Mouse (Mus musculus): ENCODE results near the gene Gfod2.

The Gfod2 gene

DNA sequence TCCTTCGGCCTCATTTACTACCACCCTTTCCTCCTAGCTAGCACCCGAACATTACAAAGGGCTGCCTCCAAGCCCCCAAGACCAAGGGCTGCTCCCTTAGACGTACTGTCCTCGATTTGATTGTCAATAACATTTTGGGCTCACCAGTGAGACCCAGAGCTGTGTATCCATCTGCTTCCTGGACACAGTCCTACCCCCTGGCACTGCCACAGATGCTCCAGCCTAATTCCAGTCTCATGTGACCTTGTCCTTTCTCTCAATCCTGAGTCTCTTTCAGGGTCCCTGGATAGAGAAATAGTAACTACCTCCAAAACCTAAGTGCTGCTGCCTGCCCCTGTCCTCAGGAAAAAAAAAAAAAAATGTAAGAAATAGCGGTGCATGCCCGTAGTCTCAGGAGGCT lies 53.5 kb downstream of the Gfod2 start:
- no peak for DNase-seq (ENCODE audit: extremely low read depth, low read depth, low spot score)

DNA sequence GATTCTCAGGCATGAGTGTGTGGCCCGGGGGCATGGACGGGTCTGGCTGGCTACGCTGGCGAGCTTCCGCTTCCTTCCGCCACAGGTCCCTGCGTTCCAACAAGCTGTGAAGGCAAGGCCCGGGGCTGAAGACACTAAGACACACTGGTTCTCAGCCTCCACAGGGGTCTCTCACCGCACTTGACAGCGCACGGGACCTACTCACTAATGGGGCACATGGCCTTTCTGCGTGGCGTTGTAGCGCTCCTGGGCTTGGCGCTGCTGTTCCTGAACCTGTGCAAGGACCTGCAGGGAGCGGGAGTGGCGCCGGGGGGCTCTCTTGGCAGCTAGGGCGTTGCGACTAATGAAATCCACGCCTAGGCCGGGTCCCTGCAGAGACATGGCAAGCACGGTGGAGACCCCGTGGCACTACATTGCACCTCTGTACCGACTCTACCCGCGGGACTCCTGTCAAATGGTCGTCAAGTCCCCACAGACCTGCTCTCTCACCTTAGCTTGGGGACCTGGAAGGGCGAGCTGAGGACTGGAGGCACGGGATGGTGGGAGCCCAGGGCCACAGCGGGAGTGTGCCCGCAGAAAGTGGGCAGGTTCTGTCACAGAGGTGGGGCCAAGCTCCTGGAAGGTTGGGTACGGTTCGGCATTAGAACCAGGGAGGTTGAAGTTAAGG lies 54.2 kb downstream of the Gfod2 start:
- DNase-seq (ENCODE audit: extremely low read depth, low read depth, low spot score), result no peak

DNA sequence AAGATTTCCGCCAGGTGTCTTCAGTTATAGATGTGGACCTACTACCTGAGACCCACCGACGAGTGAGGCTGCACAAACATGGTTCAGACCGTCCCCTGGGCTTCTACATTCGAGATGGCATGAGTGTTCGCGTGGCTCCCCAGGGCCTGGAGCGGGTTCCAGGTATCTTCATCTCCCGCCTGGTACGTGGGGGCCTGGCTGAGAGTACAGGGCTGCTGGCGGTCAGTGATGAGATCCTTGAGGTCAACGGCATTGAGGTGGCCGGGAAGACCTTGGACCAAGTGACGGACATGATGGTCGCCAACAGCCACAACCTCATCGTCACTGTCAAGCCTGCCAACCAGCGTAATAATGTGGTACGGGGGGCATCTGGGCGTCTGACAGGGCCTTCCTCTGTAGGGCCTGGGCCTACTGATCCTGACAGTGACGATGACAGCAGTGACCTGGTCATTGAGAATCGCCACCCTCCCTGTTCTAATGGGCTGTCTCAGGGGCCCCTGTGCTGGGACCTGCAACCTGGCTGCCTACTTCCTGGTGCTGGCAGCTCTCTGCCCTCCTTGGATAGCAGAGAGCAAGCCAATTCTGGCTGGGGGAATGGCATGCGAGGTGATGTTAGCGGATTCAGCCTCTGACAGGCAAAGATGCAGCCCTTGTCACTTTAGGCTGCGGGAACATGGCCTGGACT lies 55.6 kb downstream of the Gfod2 start:
- DNase-seq (ENCODE audit: extremely low read depth, low read depth, low spot score), result no peak

DNA sequence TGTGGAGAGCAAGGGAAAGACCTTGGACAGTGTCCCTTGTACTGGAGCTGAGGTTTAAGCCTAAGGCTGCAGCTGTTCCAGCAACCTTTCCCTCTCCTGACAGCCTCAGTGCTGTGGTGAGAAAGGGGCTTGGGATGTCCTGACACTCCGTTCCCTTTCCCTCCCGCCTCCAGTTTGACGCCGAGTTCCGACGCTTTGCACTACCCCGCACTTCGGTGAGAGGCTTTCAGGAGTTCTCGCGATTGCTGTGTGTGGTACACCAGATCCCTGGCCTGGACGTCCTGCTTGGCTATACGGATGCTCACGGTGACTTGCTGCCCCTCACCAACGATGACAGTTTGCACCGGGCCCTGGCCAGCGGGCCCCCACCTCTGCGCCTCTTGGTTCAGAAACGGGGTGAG lies 56.5 kb downstream of the Gfod2 start:
- DNase-seq (ENCODE audit: extremely low read depth, low read depth, low spot score), result no peak

DNA sequence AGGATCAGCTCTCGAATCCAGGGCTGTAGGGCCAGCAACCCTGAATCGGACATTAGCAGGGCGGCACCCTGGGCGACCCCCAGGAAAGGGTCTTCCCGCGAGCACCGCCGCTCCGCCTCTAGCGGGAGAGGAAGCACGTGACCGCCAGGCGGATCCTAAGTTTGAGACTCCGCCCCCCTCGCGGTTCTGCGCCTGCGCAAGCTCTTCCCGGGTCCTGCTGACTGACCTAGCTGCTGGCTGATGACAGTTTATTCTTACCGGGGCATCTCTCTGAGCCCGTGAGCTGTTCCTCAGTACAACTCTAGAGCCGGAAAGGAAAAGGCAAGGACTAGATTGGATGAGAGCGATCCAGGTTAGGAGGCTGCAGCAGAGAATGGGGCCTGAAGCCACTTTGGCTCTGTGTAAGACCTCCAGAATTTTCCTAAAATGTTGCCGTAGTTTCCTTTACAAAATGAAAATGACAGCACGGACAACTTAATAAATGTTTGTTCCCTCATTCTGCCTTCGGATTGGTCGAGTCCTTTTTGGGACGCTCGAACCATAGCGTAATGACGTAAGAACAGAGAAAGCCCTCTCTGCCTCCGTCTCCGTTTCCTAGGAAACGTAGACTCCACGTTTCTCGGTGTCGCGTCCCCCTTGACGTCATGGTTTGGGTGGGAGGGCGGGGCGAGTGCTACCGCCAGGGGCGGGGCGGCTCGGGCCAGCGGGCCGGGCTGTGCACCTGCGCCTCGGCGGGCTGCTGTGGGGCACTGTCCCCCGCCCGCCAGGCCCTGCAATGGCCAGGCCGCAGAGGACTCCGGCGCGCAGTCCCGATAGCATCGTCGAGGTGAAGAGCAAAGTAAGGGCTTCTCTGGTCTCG lies 57.3 kb downstream of the Gfod2 start, which contains the start of the genes Acd and Pard6a:
TSS of gene Acd (minus strand) at position 137 of the 859 bp plus-strand sequence.
TSS of gene Pard6a (plus strand) at position 183 of the 859 bp plus-strand sequence.
- no peak for DNase-seq (ENCODE audit: extremely low read depth, low read depth, low spot score)

DNA sequence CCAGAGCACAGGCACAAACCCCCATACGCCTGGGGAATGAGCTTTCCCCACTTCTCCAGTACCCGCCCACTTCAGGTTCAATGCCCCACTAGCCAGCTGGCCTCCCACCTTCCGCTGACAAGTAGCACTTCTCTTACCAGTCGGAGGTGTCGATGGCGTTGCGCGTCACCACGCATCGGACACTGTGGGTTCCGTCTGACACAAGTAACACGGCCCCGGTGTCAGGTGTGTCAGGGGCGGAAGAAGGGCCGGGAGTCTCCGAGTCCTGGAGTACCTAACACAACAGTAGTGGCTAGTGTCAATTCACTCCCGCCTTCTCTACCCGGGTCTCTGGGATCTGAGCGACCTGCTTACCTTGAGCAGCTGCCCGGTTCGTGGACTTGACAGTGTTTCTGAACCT lies 57.9 kb downstream of the Gfod2 start:
- no peak for DNase-seq (ENCODE audit: extremely low read depth, low read depth, low spot score)

DNA sequence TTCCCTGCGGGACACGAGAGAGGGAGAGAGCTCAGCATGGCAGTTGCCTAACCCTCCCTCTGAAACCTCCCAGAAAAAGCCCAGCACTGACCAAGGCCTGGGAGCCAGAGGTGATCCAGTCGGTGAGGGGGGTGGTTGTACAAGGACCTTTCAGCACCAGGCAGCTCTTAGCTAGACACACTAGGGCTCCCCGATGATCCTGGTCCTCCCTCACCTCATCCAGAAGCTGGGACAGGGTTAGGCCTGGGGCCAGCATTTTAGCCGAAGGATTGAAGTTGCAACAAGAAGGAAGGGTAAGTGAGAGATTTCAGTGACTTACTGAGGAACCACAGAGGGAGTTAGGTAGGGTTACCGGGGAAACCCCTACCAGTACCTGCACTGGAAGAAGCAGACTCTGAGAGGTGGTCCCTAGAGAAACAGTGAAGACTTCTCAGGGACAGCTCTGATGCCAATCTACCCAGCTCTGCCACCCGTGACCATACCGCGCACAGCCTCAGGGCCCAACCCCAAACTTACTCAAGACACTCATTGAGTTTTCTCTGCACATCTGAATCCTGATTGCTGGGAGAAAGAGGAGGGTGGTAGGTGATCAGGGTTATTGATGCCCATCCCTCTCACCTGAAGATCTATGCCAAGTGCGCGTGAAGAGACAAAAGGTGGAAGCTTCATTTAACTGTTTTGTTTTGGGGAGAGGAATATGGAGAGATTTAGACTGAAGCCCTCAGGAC lies 58.8 kb downstream of the Gfod2 start:
- no peak for DNase-seq (ENCODE audit: extremely low read depth, low read depth, low spot score)

DNA sequence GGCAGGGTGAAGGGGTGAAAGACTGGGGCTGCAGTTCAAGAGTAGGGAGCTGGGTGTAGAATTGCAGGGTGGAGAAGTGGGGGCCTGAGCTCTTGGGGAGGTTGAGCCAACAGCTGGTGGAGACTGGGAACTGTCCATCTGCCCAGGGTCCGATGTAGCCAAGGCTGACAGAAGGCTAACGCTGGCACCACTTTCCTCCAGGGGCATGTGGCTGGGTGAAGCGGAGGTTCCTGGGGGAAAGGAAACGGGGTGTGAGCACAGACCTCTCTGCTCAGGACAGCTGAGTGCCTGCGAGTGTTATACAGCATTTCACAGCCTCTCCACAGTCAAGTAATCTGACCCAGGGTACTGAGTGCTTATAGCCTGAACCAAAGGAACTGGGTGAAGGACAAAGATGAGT lies 59.7 kb downstream of the Gfod2 start:
- DNase-seq (ENCODE audit: extremely low read depth, low read depth, low spot score), result no peak

DNA sequence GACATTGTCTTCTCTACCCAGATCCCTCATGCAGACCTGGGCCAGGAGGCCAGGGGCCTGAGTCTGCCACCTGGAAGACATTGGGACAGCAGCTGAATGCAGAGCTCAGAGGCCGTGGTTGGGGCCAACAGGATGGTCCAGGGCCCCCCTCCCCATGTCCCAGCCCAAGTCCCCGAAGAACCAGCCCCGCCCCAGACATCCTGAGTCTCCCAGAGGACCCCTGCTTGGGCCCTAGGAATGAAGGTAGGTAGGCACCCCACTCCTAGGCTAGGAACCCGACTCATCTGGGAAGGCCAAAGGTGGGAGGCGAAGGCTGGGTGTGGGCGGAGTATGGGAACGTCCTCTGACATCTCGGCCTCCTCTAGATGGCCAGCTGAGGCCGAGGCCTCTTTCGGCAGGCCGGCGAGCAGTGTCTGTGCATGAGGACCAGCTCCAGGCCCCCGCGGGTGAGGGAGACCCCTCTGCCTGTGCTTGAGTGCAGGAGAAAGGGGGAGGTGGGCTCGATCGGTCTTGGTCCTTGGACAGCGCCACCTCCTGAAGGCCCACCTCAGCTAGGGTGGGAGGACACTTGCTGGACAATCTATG lies 61.2 kb downstream of the Gfod2 start:
- no peak for DNase-seq (ENCODE audit: extremely low read depth, low read depth, low spot score)

DNA sequence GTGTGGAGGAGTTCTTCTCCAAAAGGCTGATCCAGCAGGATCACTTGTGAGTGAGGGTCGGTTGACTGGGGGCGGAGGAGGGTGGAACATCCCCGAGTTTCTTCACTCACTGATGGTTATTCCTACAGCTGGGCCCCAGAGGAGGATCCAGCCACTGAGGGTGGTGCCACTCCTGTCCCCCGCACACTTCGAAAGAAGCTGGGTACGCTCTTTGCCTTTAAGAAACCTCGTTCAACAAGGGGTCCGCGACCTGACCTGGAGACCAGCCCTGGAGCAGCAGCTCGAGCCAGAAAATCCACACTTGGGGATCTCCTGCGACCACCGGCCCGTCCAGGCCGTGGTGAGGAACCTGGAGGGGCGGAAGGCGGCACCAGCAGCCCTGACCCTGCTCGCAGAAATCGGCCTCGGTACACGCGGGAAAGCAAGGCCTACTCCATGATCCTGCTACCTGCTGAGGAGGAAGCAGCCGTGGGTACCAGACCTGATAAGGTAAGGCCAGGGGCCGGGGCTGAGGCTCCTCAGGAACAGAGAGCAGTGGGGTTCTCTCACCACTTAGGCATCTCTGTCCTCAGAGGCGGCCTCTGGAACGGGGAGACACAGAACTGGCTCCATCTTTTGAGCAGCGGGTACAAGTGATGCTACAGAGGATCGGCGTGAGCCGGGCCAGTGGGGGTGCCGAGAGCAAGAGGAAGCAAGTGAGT lies 63.2 kb downstream of the Gfod2 start:
- no peak for DNase-seq (ENCODE audit: extremely low read depth, low read depth, low spot score)

DNA sequence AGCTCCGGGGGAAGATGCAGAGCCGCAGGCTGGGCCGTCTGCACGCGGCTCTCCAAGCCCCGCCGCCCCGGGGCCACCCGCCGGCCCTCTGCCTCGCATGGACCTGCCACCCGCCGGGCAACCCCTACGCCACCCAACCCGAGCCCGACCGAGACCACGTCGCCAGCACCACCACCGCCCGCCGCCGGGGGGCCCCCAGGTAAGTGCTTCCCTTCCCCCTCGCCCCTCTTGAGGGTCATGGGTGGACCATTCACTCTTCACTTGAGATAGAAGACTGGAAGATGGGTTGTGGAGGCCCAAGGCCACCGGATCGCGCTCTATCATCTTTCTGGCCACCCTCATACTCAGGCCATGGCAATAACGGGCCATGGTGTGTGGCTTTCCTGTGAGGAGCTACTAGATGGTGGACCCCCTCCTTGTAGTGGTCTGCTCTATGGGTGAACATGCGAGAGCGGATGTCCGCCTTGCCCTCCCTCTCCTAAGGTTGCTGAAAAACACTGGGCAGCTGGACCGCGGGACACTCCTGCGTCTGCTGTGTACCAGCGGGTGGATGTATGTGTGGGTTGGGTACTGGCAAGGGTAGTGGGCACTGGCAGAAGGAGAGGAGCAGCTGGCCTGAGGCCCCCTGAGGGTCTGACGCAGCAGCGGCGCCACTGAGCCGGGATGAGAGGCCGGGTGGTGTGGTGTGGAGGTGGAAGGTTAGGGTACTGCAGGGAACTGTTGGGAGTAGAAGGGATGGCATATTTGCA lies 64.2 kb downstream of the Gfod2 start:
- DNase-seq (ENCODE audit: extremely low read depth, low read depth, low spot score), result no peak

DNA sequence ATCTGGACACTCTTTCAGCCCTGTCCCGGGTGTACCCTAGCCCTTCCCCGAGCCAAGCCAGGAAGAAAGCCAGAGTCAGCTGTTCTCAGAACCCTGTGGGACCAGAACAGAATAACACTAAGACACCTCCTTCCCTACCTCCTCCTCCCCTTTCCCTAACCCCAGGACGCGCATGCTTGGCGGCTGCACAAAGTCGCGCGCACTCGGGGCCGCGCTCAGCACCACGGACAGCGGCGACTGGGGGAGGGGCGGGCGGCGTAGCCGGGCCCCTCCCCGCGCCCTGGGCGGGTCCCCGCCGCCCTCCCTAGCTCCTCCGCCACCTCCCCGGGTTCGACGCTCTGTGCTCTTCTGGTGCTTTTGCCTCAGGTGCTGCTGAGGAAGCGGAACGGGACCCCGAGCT lies 64.8 kb downstream of the Gfod2 start:
- DNase-seq (ENCODE audit: extremely low read depth, low read depth, low spot score), result no peak

DNA sequence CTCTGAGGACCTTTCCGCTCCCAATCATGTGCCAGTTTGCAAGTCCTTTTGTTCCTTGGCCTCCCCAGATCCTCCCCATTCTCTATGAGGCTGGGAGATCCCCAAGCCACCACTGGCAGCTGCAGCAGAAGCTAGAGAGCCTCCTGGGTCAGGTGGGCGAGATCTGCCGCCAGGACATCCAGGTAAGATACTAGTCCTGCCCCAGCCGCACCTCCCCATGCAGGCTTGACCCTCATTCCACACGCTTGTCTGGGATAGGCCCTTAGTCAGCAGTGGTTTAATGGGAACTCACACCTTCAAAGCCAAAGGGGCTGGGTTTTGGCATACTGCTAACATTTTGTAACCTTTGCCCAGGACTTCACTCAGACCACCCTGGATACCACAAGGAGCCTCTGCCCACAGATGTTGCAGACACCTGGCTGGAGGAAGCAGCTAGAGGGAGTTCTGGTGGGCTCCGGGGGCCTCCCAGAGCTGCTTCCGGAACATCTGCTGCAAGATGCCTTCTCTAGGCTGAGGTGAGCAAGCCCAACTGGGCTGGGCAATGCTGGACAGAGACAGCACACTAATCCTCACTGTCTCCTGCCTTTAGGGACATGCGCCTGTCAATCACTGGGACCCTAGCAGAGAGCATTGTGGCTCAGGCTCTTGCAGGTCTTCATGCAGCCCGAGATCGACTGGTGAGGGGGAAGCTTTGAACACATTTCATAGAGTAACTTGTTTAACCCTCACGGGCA lies 65.8 kb downstream of the Gfod2 start:
- no peak for DNase-seq (ENCODE audit: extremely low read depth, low read depth, low spot score)

DNA sequence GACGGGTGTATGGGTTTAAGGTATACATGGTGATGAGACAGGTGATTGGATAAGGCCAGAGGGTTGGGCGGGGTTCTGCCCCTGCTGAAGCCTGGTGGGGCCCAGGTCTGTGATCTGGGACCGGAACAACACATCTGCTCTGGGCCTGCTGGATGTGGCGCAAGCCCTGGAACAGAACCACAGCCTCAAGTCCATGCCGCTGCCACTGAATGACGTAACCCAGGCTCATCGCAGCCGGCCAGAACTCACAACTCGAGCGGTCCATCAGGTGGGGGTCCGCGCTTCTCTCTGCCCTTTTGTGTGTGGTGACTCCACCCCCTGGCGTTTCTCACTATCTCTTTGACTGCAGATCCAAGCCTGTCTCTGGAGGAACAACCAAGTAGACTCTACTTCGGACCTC lies 67.5 kb downstream of the Gfod2 start:
- no peak for DNase-seq (ENCODE audit: extremely low read depth, low read depth, low spot score)

DNA sequence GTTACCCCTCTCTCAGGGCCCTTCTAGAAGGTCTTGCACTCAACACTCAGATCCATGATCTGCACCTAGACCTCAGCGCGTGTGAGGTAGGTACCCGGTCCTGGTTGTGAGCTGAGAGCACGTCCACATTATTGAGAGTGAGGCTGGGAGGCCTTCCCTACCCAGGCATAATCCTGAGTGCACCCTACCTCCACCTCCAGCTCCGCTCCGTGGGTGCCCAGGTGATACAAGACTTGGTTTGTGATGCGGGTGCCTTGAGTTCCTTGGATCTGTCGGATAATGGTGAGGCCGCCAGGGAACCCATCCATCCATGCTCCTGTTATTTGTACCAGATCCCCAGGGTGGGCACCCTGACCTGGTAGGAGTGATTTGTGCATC lies 68.5 kb downstream of the Gfod2 start:
- no peak for DNase-seq (ENCODE audit: extremely low read depth, low read depth, low spot score)

DNA sequence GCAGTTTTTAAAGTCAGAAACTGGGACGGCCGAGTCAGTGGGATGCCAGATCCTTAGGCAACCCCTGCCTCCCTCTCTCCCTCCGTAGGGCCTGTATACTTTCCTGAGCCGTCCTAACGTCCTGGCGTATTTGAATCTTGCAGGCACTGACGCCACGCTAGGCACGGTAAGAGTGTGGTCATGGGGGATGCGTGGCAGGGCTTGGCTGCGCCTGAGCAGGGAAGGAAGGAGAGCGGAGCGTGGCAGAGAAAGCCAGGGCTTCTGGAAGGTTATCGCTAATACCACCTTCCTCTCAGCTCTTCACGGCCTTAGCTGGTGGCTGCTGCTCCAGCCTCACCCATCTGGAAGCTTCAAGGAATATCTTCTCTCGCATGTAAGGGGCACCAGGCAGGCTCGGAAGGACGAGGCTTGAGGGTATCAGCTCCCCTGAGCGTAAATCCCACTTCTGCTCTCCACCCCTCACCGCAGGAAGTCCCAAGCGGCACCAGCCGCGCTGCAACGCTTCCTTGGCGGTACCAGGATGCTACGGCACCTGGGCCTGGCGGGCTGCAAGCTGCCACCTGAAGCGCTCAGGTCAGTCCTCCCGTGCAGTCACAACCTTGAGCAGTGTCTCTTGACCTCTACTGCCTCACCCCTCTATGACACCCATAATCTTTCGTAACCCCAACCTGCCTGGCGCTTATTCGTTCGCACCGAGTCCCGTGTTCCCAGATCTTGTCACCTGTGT lies 69.0 kb downstream of the Gfod2 start:
- no peak for DNase-seq (ENCODE audit: extremely low read depth, low read depth, low spot score)

DNA sequence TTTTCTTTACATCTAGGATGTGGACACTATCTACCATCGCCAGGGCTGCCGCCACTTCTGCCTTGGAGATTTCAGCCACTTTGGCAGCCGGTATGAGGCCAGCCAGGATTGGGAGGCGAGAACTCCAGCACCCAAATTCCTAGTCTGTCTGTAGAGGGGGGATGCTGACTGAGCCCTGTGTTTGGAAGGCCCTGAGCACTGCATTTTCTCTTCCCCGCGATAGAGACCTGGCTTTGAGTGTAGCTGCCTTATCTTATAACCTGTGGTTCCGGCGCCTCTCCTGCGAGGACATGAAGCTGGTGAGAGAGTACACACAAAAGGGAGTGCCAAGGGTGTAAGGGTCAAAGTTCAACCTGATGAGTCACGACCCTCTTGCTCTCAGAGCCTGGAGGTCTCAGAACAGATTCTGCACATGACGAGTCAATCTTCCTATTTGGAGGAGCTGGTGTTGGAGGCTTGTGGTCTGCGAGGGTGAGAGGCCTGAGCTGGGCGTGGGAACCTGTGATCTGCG lies 70.2 kb downstream of the Gfod2 start:
- no peak for DNase-seq (ENCODE audit: extremely low read depth, low read depth, low spot score)

DNA sequence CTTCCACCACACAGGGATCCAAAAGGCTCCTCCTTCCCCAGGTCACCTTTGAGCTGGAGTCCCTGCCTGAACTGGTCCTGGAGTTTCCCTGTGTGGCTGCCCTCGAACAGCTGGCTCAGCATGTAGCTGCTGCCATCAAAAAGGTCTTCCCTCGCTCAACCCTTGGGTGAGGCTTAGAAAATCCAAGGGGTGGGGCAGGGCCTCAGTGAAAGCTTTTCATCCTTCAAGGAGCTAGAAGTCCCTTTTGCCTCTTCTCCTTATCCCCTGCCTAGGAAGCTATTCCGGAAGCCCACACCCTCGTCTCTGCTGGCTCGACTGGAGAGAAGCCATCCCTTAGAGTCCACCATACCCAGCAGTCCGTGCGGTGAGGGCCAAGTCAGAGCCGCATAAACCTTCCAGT lies 71.0 kb downstream of the Gfod2 start:
- no peak for DNase-seq (ENCODE audit: extremely low read depth, low read depth, low spot score)

Data from fat pad, adult 2 months (tissue).